Mouse (Mus musculus) kidney, postnatal 0 days (tissue): ENCODE results near the gene Cntnap4. TPM values are rescaled to one million over a fixed set of nuclear protein-coding genes. Genes with fewer than 3 reads are reported as not detected.
A peak's percentile ranks its signal among the peaks of the same experiment; 100 is the strongest.

Source experiments
- ATAC-seq: fragments of 200-750 bp; cut with Nextera tagmentation; replicated peaks from 2 replicates; pipeline ENCODE4 v1.8.0; 2017; ENCODE audit warnings: low read depth, moderate number of reproducible peaks, moderate TSS enrichment, moderate library complexity; ENCODE audit not compliant: low FRiP score
- DNase-seq: peaks from one replicate; pipeline ENCODE4 v3.0.0-alpha.2; 2016; ENCODE audit warnings: low spot score
- H3K27ac ChIP-seq: fragments of 300-500 bp; sonication (generic); 2 replicates; pipeline ENCODE4 v1.5.1; 2014; ENCODE audit warnings: mild to moderate bottlenecking
- H3K27me3 ChIP-seq: fragments of 300-500 bp; sonication (generic); 2 replicates; pipeline ENCODE4 v1.6.1; 2014; ENCODE audit warnings: low read length, mixed read lengths; ENCODE audit not compliant: insufficient read depth
- H3K36me3 ChIP-seq: fragments of 300-500 bp; sonication (generic); 2 replicates; pipeline ENCODE4 v1.6.1; 2014; ENCODE audit warnings: low read length, mixed read lengths; ENCODE audit not compliant: insufficient read depth
- H3K4me1 ChIP-seq: fragments of 300-500 bp; sonication (generic); replicated peaks from 2 replicates; pipeline ENCODE4 v1.6.1; 2014; ENCODE audit warnings: antibody characterized with exemption, low read length, mixed read lengths; ENCODE audit not compliant: insufficient read depth
- H3K4me2 ChIP-seq: fragments of 300-500 bp; sonication (generic); 2 replicates; pipeline ENCODE4 v1.6.1; 2014; ENCODE audit warnings: mild to moderate bottlenecking, low read length, moderate library complexity, mixed read lengths
- H3K4me3 ChIP-seq: fragments of 300-500 bp; sonication (generic); replicated peaks from 2 replicates; pipeline ENCODE4 v1.5.1; 2014; ENCODE audit warnings: low read depth, low read length
- H3K9ac ChIP-seq: fragments of 300-500 bp; sonication (generic); 2 replicates; pipeline ENCODE4 v1.6.1; 2014; ENCODE audit warnings: low read depth, low read length
- H3K9me3 ChIP-seq: fragments of 300-500 bp; sonication (generic); replicated peaks from 2 replicates; pipeline ENCODE4 v1.6.1; 2016; ENCODE audit warnings: low read length, inconsistent platforms, mixed read lengths
- CTCF ChIP-seq: IDR thresholded peaks from 2 replicates; pipeline ENCODE4 v1.5.1; 2016; ENCODE audit warnings: antibody characterized with exemption, low read depth, mild to moderate bottlenecking, moderate library complexity
- WGBS: fragments of 180-500 bp; shearing (Covaris S2); extraction: QIAGEN DNeasy Blood & Tissue Kit; methylation state at CpG from one replicate; pipeline ENCODE4 v1.1.7; 2014; 5-methylcytosine and 5-hydroxymethylcytosine counted together
- polyA plus RNA-seq: library from polyadenylated mRNA; unstranded; fragments of >200 nt; fragmentation: Nextera tagmentation; extraction: Ambion mirVana; gene quantifications from 2 replicates; pipeline ENCODE4 v1.2.1, GENCODE M21; 2015

Gene Cntnap4
- polyA plus RNA-seq, 1 experiment from 2014 or later = 0.03 TPM

DNA sequence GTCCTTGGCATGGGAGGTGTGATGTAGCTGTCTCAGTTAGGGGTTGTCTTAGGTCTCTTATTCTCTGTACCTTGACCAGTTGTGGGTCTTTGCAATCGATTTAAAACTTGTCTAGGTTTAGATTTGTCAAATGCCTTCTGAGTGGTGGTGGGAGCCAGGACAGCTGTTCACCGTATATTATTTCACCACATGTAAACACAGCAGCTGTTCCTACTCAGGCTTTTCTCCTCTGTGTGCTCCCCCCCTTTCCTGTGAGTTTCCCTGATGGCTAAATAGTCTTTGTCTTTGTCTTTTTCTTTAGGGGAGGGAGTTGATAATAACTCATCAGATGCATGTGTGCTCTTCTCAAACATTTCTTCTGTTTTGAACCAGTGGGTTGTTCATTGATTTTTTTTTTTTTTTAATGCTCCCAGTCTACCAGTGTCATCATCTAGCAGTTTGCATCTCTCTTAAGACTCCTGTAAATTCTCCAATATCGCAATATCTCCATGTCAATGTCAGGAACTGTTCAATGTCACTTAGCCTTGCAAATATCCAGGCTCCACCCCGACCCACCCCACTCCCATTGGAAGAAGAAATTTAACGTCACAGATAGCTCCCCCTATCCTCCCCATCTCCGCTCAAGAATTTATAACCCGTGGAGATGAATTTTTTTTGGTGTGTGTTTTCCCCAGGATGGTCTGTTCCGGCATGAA is 18.7 kb downstream of the Cntnap4 start:
- WGBS = 23% methylated on average over 8 of the region's 8 CpGs
- Histone ChIP-seq H3K4me3 (no peak overlapping the region), H3K4me2 (peak overlapping the region; percentile 29; the same call in 1 of the 2 replicates), H3K27me3 (no peaks in the 10 kb centered on the region), H3K9me3 (no peaks in the 10 kb centered on the region), H3K4me1 (no peaks in the 10 kb centered on the region), H3K27ac (no peak overlapping the region), H3K36me3 (no peaks in the 10 kb centered on the region), H3K9ac (no peak overlapping the region)
- no peak for TF ChIP-seq CTCF
- DNase-seq = peak; percentile 58
- ATAC-seq = no peak

DNA sequence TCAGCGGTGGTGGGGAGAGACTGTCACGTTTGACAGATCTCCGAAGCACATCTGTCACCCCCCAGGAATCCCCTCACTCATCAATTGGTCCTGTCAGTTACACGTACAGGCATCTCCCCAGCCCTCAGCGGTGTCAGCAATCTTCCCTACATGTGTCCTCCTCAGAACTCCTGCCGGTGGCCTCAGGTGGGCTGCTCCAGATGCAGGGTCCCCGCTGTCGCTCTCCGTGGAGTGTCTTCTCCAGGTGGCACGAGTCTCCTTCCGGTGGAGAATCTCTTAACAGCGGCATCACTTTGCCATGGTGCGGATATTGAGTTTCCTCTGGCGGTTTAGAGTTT is 19.2 kb downstream of the Cntnap4 start:
- Histone ChIP-seq H3K4me1 (no peaks in the 10 kb centered on the region), H3K27me3 (no peaks in the 10 kb centered on the region), H3K4me2 (peak overlapping the region; percentile 29; the same call in 1 of the 2 replicates), H3K36me3 (no peaks in the 10 kb centered on the region), H3K9ac (no peak overlapping the region), H3K9me3 (no peaks in the 10 kb centered on the region), H3K4me3 (no peak overlapping the region), H3K27ac (no peak overlapping the region)
- no peak for TF ChIP-seq CTCF
- DNase-seq (no peak), ATAC-seq (no peak)
- 35% methylated on average over 14 of the region's 14 CpGs for WGBS

DNA sequence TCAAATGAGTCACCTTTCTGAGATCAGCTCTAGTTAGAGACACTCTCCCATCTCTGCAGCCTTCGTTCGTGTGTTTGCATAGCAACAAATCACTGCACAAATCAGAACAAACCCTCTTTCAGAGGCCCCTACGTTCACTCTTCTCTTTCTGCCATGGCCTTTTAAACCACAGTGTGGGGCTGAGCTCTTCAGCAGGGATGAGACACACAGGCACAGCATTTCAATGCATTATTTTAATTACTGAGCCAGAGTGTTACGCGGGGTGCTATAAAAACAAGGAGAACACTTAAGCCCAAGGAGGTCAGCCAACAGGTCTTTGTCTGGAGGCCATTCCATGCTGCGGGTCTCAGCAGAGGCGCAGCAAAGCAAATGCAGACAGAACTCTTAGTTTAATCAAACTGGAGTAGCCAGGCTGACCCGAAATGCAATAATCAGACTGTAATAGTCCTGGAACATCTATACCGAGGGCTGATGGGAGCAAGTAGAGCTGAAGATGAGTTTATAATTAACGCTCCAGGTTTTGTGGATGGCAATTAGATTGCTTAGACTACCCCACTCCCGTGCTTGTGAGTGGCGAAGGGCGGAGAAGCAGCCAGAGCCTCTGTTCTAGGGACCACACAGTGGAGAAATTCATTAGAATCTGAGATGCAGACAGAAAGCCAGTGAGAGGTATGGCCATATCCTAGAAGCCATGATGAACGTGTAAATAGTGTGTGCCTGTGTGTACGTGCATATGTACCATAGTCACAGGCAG is 26.4 kb downstream of the Cntnap4 start:
- Histone ChIP-seq H3K4me1 (no peaks in the 10 kb centered on the region), H3K9me3 (no peaks in the 10 kb centered on the region), H3K9ac (no peak overlapping the region), H3K27ac (no peak overlapping the region), H3K36me3 (no peaks in the 10 kb centered on the region), H3K4me2 (no peak overlapping the region), H3K27me3 (no peaks in the 10 kb centered on the region), H3K4me3 (no peak overlapping the region)
- no peak for ATAC-seq
- 42% methylated on average over 15 of the region's 15 CpGs for WGBS
- DNase-seq = peak; percentile 8
- no peak for TF ChIP-seq CTCF

DNA sequence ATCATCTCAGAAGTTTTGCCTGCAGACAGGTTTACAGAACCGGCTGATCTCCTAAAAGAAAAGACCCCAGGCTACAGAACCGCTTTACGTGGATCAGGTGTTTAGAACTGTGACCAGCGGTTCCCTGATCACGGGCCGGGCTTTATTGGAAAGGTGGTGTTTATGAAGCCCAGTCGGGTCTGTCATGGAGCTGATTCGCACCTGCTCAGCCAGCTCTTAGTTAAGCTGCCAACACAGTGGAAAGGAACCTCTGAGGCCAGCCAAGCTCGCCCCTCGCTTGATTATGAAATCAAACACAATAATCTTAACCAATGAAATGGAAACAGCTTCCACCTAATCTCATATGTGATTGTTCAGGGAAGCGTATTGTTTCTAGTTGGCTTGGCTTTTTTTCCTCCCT is 30.1 kb downstream of the Cntnap4 start:
- WGBS = 92% methylated on average over 11 of the region's 11 CpGs
- Histone ChIP-seq H3K36me3 (no peaks in the 10 kb centered on the region), H3K4me2 (no peak overlapping the region), H3K9me3 (no peaks in the 10 kb centered on the region), H3K9ac (no peak overlapping the region), H3K27me3 (no peaks in the 10 kb centered on the region), H3K4me3 (no peak overlapping the region), H3K4me1 (no peaks in the 10 kb centered on the region), H3K27ac (no peak overlapping the region)
- no peak for DNase-seq
- no peak for ATAC-seq
- no peak for TF ChIP-seq CTCF

DNA sequence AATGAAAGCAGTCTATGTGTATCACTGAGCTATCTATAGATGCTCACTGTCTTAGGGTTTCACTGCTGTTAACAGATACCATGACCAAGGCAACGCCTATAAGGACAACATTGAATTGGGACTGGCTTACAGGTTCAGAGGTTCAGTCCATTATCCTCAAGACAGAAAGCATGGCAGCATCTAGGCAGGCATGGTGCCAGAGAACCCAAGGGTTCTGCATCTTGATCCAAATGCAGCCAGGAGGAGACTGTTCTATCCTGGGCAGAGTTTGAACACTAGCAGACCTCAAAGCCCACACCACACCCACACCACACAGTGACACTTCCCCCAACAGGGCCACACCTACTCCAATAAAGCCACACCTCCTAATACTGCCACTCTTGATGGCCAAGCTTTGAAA is 31.3 kb downstream of the Cntnap4 start:
- H3K4me3 ChIP-seq = no peak overlapping the region
- H3K9me3 ChIP-seq = no peaks in the 10 kb centered on the region
- no peak overlapping the region for H3K27ac ChIP-seq
- DNase-seq (no peak), ATAC-seq (no peak)
- H3K36me3 ChIP-seq = no peaks in the 10 kb centered on the region
- H3K4me2 ChIP-seq = no peak overlapping the region
- no peaks in the 10 kb centered on the region for H3K27me3 ChIP-seq
- no peak for TF ChIP-seq CTCF
- H3K4me1 ChIP-seq = no peaks in the 10 kb centered on the region
- no peak overlapping the region for H3K9ac ChIP-seq
- 84% methylated on average over 1 of the region's 1 CpGs for WGBS

DNA sequence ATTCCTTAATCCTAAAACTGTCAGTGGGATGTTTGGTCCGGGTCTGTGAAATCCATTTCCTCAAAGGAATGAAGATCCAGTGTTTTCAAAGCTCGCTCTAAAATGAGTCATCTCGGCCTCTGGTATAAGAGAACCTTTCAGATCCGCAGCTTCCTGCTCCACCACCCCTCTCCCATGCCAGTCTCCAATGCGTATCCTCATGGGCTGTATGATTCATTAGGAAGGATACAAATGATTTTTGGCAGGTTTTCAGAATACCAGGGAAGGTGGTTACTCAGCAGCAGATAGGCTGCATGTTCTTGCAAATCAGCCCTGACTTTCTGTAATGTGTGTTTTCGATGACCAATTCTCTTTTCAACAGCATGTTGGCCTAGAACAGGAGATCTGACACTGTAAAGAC is 40.3 kb downstream of the Cntnap4 start:
- WGBS = 74% methylated on average over 6 of the region's 6 CpGs
- H3K4me2 ChIP-seq = no peak overlapping the region
- H3K27me3 ChIP-seq = no peaks in the 10 kb centered on the region
- no peaks in the 10 kb centered on the region for H3K9me3 ChIP-seq
- H3K4me3 ChIP-seq = no peak overlapping the region
- ATAC-seq = no peak
- H3K27ac ChIP-seq = no peak overlapping the region
- DNase-seq = no peak
- no peak for TF ChIP-seq CTCF
- no peaks in the 10 kb centered on the region for H3K36me3 ChIP-seq
- H3K4me1 ChIP-seq = no peaks in the 10 kb centered on the region
- H3K9ac ChIP-seq = no peak overlapping the region
